Mouse (Mus musculus) right cerebral cortex, postnatal 25 days (tissue): ENCODE measurements at regions not wholly inside any gene's neighbourhood (a gene's known extent, or its start where the extent isn't known, plus 50 kb on each side); places are given as distances from the start of the nearest gene placed in this dataset.

Experiments used
- DNase-seq: peaks from one replicate; pipeline ENCODE4 v3.0.0; 2022

DNA sequence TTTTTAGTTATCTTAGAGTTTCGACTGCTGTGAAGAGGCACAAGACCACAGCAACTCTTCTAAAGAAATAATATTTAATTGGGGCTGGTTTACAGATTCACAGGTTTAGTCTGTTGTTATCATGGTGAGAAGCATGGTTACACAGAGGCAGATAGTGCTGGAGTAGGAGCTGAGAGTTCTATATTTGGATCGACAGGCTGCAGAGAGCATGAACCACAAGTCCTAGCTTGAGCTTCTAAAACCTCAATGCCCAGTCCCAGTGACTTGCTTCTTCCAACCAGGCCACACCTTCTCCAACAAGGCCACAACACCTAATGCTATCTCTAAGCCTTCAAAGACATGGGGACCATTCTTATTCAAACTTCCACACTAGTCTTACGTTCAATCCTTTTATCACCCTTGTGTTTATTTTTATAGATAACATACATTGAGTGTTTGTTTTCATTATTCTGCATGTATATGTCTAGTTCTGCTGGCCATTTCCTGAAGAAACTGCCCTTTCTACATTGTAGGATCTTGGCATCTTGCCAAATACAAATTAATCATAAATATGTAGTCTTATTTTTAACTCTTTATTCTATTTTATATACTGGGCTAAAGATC lies 452.8 kb upstream of the Dmac1 start:
- DNase-seq = no peak

DNA sequence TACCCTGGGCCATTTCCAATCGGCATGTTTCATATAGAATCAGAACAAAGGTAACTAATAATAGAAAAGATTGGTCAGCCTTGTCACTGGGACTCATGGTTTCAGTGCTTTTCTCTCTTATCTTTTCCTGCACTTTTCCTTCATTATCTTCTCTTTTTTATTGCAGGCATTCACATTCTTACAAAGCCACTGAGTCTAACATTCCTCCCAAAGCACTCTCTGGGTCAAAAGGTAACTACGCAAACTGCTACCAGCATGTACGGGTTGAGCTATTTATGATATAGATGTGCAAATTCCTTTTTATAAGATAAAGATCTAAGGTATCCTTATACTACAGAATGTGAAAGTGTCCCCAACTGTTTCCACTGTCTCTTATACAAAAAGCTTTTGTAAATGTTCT lies 436.5 kb upstream of the Dmac1 start:
- no peak for DNase-seq

DNA sequence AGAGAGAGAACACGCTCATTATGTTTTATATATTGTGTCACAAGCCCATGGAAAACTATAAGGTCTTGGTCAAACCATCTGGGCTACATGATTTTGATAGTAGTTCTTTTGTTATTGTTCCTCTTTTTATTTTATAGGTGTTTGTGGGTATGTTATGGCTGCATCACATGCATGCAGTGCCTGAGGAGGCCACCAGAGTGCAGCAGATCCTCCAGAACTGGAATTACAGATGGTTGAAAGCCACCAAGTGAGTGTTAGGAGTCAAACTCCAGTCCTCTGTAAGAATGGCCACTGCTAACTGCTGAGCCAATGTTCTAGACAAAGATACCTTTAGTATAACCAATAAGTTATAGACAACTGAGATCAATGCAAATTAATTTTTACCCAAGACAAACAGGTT lies 435.9 kb upstream of the Dmac1 start:
- no peak for DNase-seq

DNA sequence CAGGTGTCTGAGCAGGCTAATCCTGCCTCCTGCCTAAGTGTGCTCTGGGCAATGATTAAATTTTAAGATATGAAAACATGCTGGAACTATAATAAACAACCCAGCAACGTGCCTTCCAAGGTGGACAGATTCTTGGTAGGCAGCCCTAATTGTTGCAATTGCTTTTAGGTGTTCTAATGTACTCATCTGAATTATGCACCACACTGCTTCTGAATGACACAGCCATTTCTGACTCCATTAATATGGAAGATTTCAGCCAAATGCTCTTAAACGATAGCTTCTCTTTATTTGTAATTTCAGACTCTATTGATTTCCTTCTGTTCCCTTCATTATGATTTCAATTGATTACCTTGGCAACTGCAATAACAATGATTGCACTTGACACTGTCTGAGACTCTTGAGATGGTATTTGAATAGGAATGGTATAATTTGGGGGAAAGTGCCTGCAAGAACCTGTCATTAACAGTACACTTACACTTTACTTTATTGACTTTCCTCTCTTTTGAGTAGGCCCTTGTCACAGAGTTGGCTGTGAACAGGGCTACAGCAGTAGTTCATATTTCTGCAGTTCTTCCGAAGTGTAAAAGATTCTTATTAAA lies 422.8 kb upstream of the Dmac1 start:
- no peak for DNase-seq

DNA sequence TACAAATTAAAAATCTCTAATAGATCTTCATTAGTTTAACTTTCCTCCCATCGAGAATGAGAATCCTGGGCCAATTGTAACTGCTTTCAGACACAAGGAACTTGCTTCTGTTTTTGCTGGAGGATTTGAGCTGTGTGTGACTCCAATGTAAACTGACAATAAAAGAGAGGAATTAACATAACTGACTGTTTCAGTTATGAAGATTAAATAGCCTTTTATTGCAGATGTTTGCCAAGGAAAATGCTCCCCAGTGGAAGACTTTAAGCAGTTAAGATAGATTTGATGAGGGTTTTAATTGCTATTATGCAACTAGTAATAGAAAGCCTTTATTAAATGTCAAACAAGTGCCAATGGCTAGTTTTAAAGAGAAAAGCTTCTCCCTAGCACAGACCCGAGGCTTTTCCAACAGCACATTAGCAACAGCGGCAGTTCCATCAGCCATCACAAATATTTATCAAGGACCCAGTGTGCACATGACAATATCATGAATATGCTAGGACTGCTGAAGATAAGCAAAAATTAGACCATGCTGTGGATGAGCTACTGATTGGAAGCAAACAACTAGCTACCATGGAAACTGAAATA lies 398.6 kb upstream of the Dmac1 start:
- DNase-seq = no peak

DNA sequence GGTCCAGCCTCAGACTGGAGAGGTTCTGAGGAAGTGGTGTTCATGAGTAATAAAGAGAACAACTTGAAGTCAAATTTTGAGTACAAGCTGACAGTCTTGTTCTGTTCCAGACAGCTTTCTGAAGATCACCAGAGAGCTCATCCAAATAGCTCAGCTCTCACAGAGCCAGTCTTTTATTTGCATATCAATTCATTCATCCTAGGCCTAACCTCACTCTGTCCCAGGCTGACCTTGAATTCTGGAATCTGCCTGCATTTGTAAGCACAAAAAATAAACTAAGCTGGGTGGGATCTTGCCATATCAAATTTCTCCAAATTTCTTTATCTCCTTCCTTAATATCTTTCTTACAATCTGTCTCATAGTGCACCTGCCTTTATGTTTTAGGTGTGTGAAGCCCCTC lies 362.9 kb upstream of the Dmac1 start:
- no peak for DNase-seq

DNA sequence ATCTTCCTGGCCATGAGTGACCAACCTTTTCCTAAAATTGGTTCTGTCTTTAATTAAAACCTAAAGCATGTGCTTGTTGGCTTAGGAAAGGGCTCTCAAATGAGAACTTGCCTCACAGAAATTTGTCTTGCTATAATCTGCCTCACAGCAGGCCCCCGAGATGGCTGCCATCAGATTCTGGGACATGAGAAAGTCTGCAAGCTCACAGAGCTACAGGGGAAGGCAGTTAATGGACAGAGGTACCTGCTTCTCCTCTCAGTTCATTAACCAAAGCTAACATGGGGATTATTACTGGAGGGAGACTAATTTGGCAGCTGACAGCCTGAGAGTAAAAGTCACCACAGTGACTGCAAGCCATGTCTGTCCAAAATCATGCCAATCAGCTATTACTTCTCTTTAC lies 358.5 kb upstream of the Dmac1 start:
- no peak for DNase-seq

DNA sequence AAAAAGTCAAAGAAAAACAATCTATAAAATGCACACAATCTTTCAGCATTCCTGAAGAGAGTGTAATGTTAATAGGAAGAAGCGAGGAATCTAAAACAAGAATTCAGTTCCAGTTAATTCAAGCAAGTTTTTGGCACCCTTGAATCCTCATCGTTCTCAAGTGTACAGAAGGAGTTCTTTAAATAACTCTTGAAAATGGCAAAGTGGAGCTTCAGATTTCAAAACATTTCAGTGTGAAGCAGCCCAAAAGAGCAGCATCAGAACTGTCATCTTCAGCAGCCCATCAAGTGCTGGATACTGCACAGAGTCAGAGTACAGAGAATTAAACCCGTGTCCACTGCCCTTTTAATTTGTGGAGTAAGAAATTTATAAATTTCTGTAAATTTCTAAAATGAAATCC lies 311.8 kb upstream of the Dmac1 start:
- DNase-seq = no peak

DNA sequence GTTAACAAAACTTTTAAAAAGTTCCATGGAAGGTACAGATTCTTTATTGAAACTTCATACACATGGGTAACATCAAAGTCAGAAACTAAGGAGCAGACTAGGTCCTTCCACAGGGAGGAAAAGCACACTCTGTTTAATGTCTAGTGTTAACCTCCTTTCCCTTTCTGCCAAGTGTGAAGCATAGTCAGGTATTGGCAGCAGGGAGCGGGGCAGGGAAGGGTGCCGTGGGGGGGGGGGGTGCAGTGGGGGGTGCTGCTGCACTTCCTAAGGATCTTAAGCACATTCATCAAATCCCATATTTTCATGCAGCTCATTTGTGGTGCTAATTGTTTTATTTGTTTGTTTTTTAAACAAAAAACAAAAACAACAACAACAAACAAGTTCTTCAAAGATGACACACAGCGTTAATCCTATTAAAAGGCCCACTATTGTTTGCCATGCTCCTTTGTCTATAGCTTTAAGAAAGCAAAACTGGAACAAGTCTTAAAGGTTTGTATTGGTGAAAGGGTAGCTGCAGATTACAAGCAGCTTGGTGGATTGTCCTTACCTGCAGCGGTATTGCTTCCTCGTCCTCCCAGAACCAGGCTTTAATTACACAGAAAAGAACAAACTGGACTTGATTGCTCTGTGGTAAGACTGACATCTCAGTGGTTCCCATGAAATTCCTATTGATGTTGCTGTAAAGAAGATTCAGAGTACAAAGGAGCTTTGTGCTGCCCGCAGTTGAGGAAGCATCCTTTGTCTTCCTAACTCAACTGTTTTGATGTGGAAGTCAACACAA lies 310.2 kb upstream of the Dmac1 start:
- DNase-seq = no peak

DNA sequence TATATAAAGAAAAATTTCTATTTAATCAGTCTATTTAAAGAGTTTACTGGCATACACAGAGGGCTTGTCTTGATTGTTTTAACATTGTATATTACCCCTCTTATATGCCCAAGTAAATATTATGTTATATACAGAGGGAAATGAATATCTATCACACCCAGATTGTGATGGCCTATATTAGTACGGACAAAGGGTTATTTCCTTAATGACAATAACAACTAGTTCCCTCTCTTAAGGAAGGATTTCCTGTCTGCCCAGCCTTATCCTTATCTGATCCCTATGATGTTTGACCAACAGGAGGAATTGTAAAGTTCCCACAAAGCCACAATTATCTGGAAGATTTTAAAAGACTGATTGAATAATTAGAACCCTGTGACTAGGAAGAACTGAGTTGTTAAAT lies 301.8 kb upstream of the Dmac1 start:
- DNase-seq = no peak

DNA sequence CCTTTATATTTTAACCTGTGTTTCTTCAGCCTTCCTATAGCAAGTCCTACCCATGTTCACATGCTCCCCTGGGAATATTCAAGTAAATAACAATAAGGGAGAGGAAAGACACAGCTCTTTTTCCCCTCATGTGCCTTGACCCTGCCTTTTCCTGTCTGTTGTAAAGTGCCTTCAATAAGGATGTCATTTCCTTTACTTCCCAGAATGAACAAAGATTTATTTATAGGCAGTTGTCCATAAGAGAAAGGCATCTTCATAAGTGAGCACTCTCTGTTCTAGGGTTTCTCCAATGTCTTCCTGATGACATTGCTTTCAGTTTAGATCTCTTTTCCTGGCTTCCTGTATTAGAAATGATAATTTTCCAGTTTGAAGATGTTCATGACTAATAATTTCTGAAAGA lies 294.5 kb upstream of the Dmac1 start:
- DNase-seq = no peak

DNA sequence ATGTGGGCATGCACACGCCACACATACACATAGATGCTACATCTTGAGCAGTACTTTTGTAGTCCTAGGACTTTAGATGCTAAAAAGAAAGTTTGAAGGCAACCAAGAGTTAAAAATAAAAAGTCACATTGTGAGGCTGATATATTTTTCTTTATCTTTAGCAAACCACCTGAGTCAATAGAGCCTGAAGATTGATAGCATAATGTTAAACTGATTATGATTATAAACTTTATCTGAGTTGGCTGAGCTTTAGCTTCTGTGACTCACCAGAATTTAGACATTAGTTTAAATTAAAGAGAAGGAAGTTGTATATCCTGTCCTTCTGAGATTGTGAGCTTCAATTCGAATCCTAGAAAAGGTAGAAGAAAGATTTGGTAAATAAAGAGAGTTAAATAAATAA lies 289.5 kb upstream of the Dmac1 start:
- no peak for DNase-seq

DNA sequence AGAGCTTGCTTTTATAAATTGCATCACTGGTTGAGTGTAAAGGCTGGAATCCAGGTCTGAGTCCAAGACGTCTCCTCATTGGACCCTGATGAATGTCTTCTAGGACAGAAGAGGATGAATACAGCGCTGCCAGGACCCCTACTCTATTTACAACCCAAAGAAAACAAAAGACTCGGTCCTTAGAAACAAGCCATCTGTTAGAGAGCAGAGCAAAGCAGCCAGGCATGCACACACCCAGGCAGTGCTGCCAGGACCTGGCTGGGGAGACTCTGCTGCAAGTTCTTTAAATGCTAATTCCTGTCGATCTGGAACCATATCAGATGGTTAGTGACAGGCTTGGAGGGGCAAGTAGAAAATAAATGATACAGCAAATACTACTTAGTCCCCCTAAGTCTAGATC lies 284.4 kb upstream of the Dmac1 start:
- DNase-seq = no peak

DNA sequence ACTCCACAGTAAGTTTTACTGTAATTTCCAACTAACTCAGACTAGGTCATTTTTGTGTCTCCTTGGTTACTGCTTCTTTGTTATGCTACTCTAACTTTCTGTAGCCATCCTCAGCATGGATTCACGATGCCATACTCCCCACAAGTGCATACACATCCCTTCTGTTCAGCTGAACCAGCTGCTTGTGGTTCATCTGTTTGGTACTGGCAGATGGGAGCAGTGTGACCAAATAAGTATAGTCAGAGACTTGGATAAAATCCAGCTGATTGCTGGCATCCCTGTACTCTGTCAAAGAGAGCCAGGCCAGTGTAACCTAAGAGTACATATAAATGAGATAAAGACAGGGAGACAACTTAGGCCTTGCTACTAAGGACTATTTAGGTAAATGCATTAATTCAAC lies 283.7 kb upstream of the Dmac1 start:
- DNase-seq = no peak

DNA sequence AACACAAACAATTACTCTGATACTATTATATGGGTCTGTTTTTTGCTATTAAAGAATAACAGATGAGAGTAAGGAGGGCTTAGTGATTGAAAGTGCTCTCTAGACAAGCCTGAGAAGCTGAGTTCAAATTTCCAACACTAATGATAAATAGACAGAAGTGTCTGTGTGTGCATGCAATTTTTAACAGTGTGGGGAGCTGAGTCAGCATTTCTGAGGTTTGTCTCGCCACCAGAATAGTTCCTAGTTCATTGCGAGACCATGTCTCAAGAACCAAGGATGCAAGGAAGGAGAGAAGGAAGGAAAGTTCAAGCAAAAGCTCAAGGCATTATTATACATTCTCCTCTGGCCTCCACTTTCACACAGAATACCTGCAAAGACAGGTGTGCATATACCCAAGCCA lies 259.7 kb upstream of the Dmac1 start:
- DNase-seq = no peak

DNA sequence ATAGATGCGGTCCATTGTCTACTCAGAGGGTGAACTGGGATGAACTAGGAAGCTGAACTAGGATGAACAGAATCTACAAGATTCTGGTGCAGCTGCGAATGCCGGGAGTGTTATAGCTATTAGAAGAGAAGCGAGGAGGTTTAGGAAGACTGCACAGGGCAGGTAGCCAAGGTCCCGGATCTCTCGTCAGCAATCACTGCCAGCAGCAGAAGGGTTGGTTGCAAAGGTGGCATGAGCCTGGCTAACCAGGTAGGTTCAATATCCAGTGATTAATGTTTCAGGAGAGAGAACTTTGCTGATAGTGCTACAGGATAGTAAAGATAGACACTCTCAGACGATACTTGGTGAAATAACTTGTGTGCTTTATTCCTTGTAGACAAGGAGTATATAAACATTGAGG lies 257.0 kb upstream of the Dmac1 start:
- DNase-seq = no peak

DNA sequence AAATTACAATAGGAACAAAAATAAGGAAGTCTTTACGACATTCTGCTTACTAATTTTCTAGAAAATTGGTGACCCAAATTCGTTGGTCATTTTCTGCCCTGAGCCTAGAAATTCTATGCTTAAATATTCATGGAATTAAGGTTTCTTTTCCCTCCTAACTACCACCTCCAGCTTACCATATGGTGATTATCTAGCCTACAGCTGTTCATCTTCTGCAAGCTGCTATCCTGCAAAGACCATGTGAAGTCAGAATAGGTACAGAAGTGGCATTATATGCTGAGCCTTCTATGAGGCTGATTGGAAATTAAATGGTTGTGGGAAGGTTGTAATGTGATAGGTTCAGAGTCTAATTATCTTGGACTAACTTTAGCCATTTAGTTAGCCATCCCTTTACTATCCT lies 251.5 kb upstream of the Dmac1 start:
- DNase-seq = no peak

DNA sequence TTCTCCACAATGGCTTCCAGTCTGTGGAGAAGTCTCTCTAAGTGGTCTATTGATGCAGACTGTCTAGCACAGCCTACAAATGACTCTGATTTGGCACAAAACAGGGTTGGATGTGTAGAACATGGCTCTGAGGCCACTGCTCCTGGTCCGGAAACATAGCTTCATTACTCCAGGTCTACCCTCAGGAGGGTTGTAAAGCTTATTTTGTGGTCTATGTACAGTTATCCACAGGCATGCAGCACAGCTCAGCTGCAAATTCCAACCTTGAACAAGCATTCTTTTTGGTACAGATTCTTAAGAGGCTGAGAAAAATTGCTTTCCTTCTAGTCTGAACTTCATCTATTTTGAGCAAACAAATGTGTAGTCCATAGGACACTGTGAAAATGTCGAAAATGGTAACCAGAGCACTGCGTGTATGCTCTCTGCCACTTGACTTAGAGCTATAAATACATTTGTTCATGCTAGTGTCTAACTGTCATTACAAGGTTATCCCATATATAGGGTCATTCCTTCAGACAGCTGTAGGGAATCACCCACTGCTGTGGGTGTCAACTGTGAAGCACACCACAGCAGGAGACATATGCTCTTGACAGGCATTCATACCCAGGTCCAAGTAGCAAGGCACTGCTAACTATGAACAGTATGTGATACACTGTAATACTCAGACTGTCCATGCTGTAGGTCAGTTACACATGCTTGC lies 239.5 kb upstream of the Dmac1 start:
- DNase-seq = no peak
